Mouse (Mus musculus): ENCODE data around the gene Zswim1. TPM values are rescaled to one million over a fixed set of nuclear protein-coding genes. Genes with fewer than 3 reads are reported as not detected.

Gene Zswim1
- 12.1 and 17.6 TPM in 2 replicates for polyA plus RNA-seq (2012; rRNA removed)

DNA sequence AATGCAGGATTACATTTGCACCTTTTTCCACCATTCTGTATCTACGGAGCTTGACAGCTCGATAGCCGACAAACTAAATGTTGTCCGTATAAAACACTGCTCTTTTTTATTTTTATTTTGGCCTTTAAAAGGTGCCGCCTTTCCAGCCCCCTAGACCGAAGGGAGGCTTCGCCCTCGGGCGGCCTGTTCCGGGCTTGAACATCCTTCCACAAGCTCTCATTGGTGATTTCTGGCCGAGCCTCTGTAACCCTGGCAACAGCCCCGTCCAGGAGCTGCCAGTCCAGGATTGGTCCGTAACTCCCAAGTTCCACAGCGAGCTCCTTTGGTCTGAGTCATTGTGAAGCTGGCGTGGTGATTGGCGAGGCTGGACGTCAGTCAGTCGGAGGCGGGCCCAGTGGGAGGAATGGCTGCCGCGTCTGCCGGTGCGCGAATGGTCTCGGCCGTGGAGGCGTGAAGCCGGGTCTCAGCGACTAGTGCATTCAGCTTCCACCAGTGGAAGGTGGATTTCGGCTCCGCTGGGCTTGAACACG, at the start of gene Zswim1:
Zswim1 (plus strand) TSS at position 51 of the 530 bp plus-strand sequence.
- peak; percentile 99 for DNase-seq (ENCODE audit: low read depth)

DNA sequence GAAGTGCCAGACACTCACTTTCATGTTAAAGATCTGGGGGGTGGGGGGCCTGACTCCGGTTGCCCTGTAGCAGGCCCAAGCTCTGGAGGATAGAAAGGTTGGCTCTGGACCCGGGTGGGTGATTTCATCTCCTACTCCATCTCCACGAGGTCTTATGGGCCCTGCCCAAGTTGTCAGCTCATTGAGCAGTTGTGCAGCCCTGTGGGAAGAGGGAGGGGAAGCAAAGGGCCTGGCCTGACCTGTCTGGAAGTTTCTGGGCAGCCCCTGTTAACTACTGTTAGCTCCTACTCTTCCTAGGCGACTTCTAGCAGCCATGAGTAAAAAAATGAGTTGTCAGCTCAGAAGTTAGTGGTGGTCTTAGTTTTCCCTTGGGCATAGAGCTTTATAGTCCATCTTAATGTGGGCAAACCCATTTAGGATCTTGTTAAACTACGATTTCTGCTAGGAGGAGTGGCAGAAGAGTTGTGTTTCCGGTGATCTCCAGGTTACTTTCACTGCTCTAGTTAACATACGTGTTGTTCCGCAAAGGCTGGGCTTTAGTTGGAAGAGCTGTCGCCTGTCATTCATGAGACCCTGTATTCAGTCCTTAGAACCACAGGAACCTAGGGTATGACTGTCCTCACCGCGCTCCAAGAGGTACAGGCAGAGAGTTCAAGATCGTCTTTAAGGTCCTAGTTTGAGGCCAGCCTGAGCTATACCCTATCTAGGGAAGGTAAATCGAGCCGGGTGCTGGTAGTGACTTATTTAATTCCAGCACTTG, 49.1 kb upstream of the Zswim1 start:
- TF ChIP-seq POLR2A (IDR thresholded peaks at IDR 0.05; ENCODE audit: borderline replicate concordance, extremely low read depth, insufficient read depth, insufficient read length, poor library complexity, severe bottlenecking), result no peak
- no peak for TF ChIP-seq CTCF (IDR thresholded peaks at IDR 0.05; ENCODE audit: borderline replicate concordance, extremely low read depth, insufficient read depth, insufficient read length)
- no peak for DNase-seq (ENCODE audit: low read depth)

More for the DNA sequence above, at the start of gene Zswim1:
- peak; percentile 74; the same call in 1 of the 2 replicates for TF ChIP-seq POLR2A (IDR thresholded peaks at IDR 0.05; ENCODE audit: borderline replicate concordance, extremely low read depth, insufficient read depth, insufficient read length, poor library complexity, severe bottlenecking)
- TF ChIP-seq CTCF (IDR thresholded peaks at IDR 0.05; ENCODE audit: borderline replicate concordance, extremely low read depth, insufficient read depth, insufficient read length), result no peak

DNA sequence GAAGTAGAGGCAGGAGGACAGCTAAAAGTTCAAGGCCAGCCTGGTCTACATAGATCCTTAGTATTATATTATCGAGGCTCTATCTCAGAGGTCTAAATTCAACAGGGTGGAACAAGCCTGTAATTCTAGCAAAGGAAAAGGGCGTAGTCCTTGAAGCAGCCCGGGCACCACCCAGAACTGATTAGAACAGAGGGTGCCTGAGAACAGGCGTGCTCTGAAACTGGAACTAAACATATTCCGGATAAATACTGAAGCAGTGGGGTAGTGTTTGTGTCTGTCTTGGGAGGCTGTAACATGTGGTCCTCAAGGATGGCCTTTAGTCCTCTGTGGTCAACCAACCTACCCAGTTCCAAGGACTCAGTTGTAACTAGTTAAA, 48.5 kb upstream of the Zswim1 start:
- no peak for DNase-seq (ENCODE audit: low read depth)
- TF ChIP-seq POLR2A (IDR thresholded peaks at IDR 0.05; ENCODE audit: borderline replicate concordance, extremely low read depth, insufficient read depth, insufficient read length, poor library complexity, severe bottlenecking), result no peak
- TF ChIP-seq CTCF (IDR thresholded peaks at IDR 0.05; ENCODE audit: borderline replicate concordance, extremely low read depth, insufficient read depth, insufficient read length), result no peak

DNA sequence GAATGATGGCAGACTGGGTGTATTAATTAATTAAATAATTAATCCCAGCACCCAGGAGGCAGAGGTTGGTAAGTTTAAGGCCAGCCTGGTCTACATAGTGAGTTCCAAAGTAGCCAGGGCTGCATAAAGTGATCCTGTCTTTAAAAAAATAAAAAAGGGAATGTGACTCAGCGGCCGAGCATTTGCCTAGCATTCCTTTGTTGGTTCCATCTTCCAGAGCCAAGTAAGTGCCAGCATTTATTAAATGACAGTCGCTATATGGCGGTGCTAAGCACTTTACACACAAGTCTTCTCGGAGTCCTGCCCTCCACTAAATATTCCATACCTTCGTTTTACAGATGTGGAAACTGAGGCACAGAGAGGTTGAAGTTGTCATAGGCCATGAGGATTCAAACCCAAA, 46.4 kb upstream of the Zswim1 start:
- no peak for TF ChIP-seq CTCF (IDR thresholded peaks at IDR 0.05; ENCODE audit: borderline replicate concordance, extremely low read depth, insufficient read depth, insufficient read length)
- no peak for TF ChIP-seq POLR2A (IDR thresholded peaks at IDR 0.05; ENCODE audit: borderline replicate concordance, extremely low read depth, insufficient read depth, insufficient read length, poor library complexity, severe bottlenecking)
- no peak for DNase-seq (ENCODE audit: low read depth)

DNA sequence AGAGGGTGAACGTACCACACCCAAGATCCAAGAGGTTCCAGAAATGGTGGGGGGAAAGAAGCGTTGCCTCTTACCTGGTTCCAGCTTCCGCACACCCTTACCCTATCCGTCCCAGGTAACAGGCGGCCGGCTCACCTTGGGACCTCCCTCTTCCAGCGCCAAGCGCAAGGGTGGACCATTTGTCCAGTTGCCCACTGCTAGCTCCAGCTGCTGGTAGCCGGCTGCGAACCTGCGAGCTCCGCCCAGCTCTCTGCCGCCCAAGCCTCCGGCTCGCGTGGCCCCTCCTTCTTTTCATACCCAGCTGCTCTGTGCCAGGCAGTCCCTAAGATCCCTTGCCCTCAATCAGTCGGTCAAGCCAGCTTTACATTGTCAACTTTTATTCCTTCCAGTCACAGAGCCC, 45.7 kb upstream of the Zswim1 start:
- TF ChIP-seq CTCF (IDR thresholded peaks at IDR 0.05; ENCODE audit: borderline replicate concordance, extremely low read depth, insufficient read depth, insufficient read length) (no peak), POLR2A (IDR thresholded peaks at IDR 0.05; ENCODE audit: borderline replicate concordance, extremely low read depth, insufficient read depth, insufficient read length, poor library complexity, severe bottlenecking) (no peak)

DNA sequence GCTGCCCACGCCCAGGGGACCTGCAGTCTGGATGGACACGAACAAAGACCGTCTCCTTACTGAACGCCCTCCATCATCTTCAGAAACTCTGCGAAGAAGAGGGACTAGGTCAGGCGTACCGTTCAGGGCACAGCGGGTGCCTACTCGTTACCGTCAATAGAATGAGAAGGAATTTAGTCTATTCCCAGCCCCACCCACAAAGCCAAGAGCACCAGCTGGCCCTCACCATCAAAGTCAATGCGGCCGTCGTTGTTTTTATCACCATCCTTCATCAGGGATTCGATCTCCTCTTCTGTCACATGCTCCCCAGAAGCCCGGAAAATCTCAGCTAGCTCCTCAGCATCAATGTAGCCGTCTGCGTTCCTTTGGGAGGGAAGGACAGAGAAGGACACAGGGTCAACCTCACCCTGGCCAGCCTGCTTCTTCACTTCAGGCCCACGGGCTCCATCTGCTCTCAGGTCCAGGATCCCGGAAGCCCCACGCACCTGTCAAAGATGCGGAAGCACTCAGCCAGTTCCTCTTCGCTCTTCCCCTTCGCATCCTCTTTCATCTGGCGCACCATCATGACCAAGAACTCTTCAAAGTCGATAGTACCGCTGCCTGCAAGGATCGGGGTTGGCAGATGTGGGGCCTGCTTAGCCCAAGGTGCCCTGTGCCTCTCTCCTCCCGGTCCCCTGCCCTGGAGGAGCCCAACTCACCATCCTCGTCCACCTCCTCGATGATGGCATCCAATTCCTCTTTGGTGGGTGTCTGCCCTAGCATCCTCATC, 45.1 kb upstream of the Zswim1 start:
- no peak for DNase-seq (ENCODE audit: low read depth)
- TF ChIP-seq POLR2A (IDR thresholded peaks at IDR 0.05; ENCODE audit: borderline replicate concordance, extremely low read depth, insufficient read depth, insufficient read length, poor library complexity, severe bottlenecking) (no peak), CTCF (IDR thresholded peaks at IDR 0.05; ENCODE audit: borderline replicate concordance, extremely low read depth, insufficient read depth, insufficient read length) (no peak)

More for the DNA sequence above, 45.7 kb upstream of the Zswim1 start:
- DNase-seq (ENCODE audit: low read depth), result no peak

DNA sequence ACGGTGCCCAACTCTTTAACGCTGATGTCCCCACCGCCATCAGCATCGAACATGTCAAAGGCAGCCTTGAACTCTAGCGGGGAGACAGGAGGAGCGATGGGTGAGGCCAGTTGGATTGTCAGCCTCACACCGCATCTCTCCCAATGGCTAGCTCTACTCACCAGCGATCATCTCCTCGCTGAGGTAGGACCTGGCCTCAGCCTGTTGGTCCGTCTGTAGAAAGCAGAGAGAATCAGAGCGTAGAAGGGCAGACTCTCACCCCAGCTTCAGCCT, 44.5 kb upstream of the Zswim1 start:
- no peak for DNase-seq (ENCODE audit: low read depth)
- TF ChIP-seq CTCF (IDR thresholded peaks at IDR 0.05; ENCODE audit: borderline replicate concordance, extremely low read depth, insufficient read depth, insufficient read length) (no peak), POLR2A (IDR thresholded peaks at IDR 0.05; ENCODE audit: borderline replicate concordance, extremely low read depth, insufficient read depth, insufficient read length, poor library complexity, severe bottlenecking) (no peak)

DNA sequence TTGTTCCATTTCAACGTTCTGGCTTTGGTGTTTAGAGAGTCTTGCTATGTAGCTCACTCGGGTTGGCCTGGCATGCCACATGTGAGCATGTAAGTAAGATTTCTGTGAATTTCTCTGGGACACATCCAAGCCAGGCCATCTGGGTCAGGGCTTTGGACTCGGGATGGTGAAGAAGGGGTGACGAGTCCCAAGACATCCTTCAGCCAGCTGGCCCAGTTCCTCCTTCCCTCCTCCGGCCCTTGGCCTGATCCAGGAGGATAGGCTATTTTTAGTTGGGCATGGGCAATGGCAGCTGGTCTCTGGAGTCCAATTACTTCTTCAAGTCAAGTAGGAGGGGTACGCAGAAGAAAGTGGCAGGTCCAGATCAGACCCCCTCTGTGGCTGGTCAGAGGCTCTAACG, 43.7 kb upstream of the Zswim1 start:
- TF ChIP-seq CTCF (IDR thresholded peaks at IDR 0.05; ENCODE audit: borderline replicate concordance, extremely low read depth, insufficient read depth, insufficient read length), result no peak
- no peak for TF ChIP-seq POLR2A (IDR thresholded peaks at IDR 0.05; ENCODE audit: borderline replicate concordance, extremely low read depth, insufficient read depth, insufficient read length, poor library complexity, severe bottlenecking)
- no peak for DNase-seq (ENCODE audit: low read depth)

DNA sequence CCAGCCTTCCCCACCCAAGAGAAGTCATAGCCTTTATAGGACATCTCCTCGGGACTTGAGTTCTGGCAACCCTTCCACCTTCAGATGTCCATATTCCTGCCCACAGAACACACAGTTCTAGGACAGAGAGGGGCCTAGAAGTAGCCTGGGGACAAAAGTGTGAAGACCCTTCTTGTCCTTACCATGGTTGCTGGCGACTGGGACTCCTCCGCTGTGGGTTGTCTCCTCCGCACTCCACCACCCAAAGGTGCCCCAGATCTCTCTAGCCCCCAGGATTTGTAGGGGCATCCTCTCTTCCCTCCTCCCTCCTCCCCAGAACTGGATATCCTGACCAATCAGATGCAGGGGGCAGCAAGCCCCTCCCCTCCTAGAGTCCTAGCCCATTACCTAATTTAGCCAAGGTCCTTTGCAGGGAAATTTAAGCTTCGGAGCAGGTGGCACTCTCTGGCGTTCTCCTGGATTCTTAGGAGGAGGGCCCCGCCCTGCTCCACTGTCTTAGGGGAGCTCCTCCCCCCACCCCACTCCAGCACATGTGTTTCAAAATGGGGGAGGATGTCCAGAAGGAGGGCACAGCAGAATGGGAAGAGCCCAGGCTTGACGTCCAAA, 42.9 kb upstream of the Zswim1 start, which contains the start of gene Tnnc2:
Tnnc2 (minus strand) TSS at position 487 of the 606 bp plus-strand sequence.
- DNase-seq (ENCODE audit: low read depth), result no peak
- TF ChIP-seq POLR2A (IDR thresholded peaks at IDR 0.05; ENCODE audit: borderline replicate concordance, extremely low read depth, insufficient read depth, insufficient read length, poor library complexity, severe bottlenecking) (no peak), CTCF (IDR thresholded peaks at IDR 0.05; ENCODE audit: borderline replicate concordance, extremely low read depth, insufficient read depth, insufficient read length) (no peak)

DNA sequence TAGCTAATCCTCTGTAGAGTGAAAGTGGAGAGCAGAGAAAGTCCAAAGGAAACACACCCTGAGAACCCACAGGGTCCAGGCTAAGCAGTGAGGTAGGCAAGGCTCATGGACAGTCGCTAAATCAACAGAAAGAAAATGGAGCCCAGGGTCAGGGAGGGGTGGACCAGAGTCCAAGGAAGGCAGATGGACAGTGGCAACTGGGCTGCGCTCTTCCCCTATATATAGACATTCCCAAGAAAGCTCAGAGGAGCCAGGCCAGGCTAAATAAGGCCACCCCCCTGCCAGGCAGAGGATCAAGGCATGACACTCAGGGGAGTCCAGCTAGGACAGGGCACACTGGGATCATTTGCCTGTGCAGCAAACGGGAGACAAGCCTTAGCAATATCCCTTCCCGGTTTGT, 40.6 kb upstream of the Zswim1 start:
- TF ChIP-seq POLR2A (IDR thresholded peaks at IDR 0.05; ENCODE audit: borderline replicate concordance, extremely low read depth, insufficient read depth, insufficient read length, poor library complexity, severe bottlenecking), result no peak
- TF ChIP-seq CTCF (IDR thresholded peaks at IDR 0.05; ENCODE audit: borderline replicate concordance, extremely low read depth, insufficient read depth, insufficient read length), result no peak
- DNase-seq (ENCODE audit: low read depth), result no peak

DNA sequence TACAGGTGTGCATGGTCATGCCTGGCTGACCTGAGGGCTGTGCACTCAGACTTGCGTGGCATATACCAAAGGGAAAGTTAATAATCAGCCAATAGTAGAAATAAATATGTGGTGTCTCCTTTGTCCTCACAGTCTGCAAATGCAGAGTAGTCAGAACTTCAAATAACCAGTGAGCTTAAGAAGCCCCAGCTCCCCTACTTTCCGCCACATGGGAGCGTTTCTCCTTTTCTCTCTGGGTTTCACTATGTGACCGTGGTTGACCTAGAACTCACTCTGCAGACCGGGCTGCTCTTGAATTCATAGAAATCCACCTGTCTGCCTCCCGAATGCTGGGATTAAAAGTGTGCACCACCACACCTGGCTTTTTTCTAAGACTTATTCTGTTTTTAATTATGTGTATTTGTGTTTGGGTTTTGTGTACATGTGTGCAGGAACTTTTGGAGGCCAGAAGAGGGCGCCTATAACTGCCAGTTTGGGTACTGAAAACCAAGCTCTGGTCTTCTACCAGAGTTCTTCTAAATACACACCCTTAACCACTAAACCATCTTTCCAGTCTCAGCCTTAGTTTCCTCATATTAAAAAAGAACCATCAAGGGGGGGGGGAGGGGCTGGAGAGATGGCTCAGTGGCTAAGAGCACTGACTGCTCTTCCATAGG, 38.4 kb upstream of the Zswim1 start:
- DNase-seq (ENCODE audit: low read depth), result peak; percentile 23

More for the DNA sequence above, 38.4 kb upstream of the Zswim1 start:
- peak; percentile 24; the same call in 1 of the 2 replicates for TF ChIP-seq CTCF (IDR thresholded peaks at IDR 0.05; ENCODE audit: borderline replicate concordance, extremely low read depth, insufficient read depth, insufficient read length)
- no peak for TF ChIP-seq POLR2A (IDR thresholded peaks at IDR 0.05; ENCODE audit: borderline replicate concordance, extremely low read depth, insufficient read depth, insufficient read length, poor library complexity, severe bottlenecking)
